Mouse (Mus musculus) embryonic facial prominence, embryonic 13.5 days (tissue): ENCODE measurements at regions not wholly inside any gene's neighbourhood (a gene's known extent, or its start where the extent isn't known, plus 50 kb on each side); places are given as distances from the start of the nearest gene placed in this dataset.
"Not testable (repeated sequence)": the region's sequence is repeated elsewhere in the genome, so short reads cannot be mapped to it uniquely, and the experiment has no call there.

Experiments
- ATAC-seq: fragments of 200-750 bp; cut with Nextera tagmentation; 2 replicates; pipeline ENCODE4 v1.8.0; 2017; ENCODE audit warnings: low read depth; ENCODE audit not compliant: insufficient number of reproducible peaks, insufficient read depth, low FRiP score, low TSS enrichment
- H3K27ac ChIP-seq: fragments of 300-500 bp; sonication (generic); 2 replicates; pipeline ENCODE4 v1.5.1; 2015; ENCODE audit warnings: moderate library complexity, mild to moderate bottlenecking, inconsistent platforms
- H3K27me3 ChIP-seq: fragments of 300-500 bp; sonication (generic); 2 replicates; pipeline ENCODE4 v1.6.1; 2015; ENCODE audit warnings: mild to moderate bottlenecking, inconsistent platforms
- H3K36me3 ChIP-seq: fragments of 300-500 bp; sonication (generic); 2 replicates; pipeline ENCODE4 v1.6.1; 2015; ENCODE audit warnings: mild to moderate bottlenecking, inconsistent platforms
- H3K4me1 ChIP-seq: fragments of 300-500 bp; sonication (generic); 2 replicates; pipeline ENCODE4 v1.6.1; 2015; ENCODE audit warnings: inconsistent platforms
- H3K4me2 ChIP-seq: fragments of 300-500 bp; sonication (generic); 2 replicates; pipeline ENCODE4 v1.6.1; 2015; ENCODE audit warnings: moderate library complexity, mild to moderate bottlenecking, inconsistent platforms
- H3K4me3 ChIP-seq: fragments of 300-500 bp; sonication (generic); 2 replicates; pipeline ENCODE4 v1.5.1; 2015; ENCODE audit warnings: mild to moderate bottlenecking, inconsistent platforms
- H3K9ac ChIP-seq: fragments of 300-500 bp; sonication (generic); 2 replicates; pipeline ENCODE4 v1.6.1; 2015; ENCODE audit warnings: mild to moderate bottlenecking, inconsistent platforms
- H3K9me3 ChIP-seq: fragments of 300-500 bp; sonication (generic); 2 replicates; pipeline ENCODE4 v1.6.1; 2016; ENCODE audit warnings: inconsistent platforms
- WGBS: fragments of 180-500 bp; shearing (Covaris S2); methylation state at CpG from one replicate; pipeline ENCODE4 v1.1.7; 2015; ENCODE audit warnings: mixed read lengths; 5-methylcytosine and 5-hydroxymethylcytosine counted together

DNA sequence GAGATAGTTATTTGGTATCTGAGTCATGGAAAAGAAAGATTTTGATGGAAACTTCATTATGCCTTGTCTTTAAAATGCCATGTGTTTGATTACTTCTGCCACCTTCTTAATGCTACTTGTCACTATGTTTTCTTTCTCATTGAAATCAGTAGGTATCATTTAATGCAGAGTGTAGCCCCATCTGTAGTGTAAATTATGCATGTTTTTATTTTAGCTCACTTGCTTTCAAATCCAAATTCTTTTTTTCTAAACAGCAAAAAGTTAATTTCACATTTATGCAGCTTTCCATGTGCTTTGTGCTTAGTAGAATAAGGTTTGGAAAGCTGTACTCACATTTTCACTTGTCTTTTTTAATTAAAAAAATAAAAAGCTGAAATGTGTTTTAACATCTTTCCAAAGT is 748.0 kb upstream of the Epha7 start:
- Histone ChIP-seq H3K27me3 (no peaks in the 10 kb centered on the region), H3K36me3 (no peaks in the 10 kb centered on the region), H3K27ac (no peak overlapping the region), H3K9me3 (no peaks in the 10 kb centered on the region), H3K9ac (no peak overlapping the region), H3K4me1 (no peaks in the 10 kb centered on the region), H3K4me2 (no peak overlapping the region), H3K4me3 (no peak overlapping the region)
- ATAC-seq: no peak

DNA sequence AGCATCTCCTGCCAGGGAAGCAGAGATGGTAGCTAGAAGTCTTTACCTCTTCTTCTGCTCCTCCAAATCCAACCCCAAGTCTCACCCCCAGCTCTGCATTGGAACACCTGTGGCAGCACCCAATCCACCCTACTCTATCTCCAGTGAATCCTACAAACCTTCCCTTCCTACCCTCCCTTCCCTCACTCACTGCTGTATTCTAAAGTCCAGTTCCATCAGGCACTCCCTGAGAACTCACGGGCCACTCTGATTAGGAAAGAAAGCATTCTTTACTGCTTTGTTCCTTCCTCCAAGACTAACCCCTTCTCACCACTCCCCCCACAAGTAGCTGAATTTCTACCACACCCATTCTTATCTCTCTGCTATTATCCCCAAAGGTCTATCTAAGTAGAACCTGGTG is 747.1 kb upstream of the Epha7 start:
- WGBS: 67% methylated on average over 1 of the region's 1 CpGs

DNA sequence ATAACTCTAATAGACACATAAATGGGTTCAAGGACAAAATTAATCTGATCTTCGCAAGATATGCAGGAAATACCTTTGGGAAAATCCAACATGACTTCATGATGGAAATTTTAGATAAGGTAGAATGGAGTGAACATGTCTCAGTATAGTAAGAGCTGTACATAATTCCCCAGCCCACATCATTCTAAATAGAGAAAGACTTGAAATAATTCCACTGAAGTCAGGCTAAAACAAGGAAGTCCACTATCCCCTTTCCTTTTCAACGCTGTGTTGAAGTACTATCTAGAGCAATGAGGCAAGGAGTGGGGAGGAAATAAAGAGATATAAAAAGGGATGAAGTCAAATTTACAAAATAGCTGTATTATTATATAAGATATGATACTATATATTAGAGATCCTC is 733.9 kb upstream of the Epha7 start:
- no peak overlapping the region for H3K4me3 ChIP-seq
- H3K4me1 ChIP-seq: no peaks in the 10 kb centered on the region
- H3K9me3 ChIP-seq: no peaks in the 10 kb centered on the region
- WGBS: 81% methylated on average over 2 of the region's 2 CpGs
- no peak for ATAC-seq
- no peak overlapping the region for H3K9ac ChIP-seq
- H3K27ac ChIP-seq: no peak overlapping the region
- H3K36me3 ChIP-seq: no peaks in the 10 kb centered on the region
- H3K27me3 ChIP-seq: no peaks in the 10 kb centered on the region
- H3K4me2 ChIP-seq: no peak overlapping the region

More for the DNA sequence above, 747.1 kb upstream of the Epha7 start:
- Histone ChIP-seq H3K9ac (no peak overlapping the region), H3K4me3 (no peak overlapping the region), H3K4me1 (no peaks in the 10 kb centered on the region), H3K4me2 (no peak overlapping the region), H3K36me3 (no peaks in the 10 kb centered on the region), H3K9me3 (no peaks in the 10 kb centered on the region), H3K27me3 (no peaks in the 10 kb centered on the region), H3K27ac (no peak overlapping the region)
- no peak for ATAC-seq

DNA sequence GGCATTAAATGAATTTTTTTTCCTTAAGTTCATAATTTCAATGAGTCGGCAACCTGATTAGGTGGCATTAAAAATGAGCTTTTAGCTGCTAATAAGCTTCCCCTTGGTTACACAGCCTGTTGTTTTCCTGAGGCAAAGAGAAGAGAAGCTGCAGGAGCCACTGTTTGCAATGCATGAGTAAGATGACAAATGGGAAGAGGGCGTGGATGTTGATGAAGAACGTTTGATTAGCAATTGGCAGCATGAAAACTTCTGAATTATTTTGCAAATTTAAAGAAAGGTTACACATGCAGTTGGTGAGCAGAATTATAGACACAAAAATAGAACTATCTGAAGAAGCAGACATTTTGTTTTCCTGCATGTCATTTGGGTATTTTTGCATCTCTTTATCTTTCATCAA is 720.1 kb upstream of the Epha7 start:
- no peak for ATAC-seq
- Histone ChIP-seq H3K9ac (no peak overlapping the region), H3K36me3 (no peaks in the 10 kb centered on the region), H3K27me3 (no peaks in the 10 kb centered on the region), H3K4me1 (no peaks in the 10 kb centered on the region), H3K27ac (no peak overlapping the region), H3K9me3 (no peaks in the 10 kb centered on the region), H3K4me2 (no peak overlapping the region), H3K4me3 (no peak overlapping the region)
- whole genome bisulfite sequencing: 70% methylated on average over 3 of the region's 3 CpGs

DNA sequence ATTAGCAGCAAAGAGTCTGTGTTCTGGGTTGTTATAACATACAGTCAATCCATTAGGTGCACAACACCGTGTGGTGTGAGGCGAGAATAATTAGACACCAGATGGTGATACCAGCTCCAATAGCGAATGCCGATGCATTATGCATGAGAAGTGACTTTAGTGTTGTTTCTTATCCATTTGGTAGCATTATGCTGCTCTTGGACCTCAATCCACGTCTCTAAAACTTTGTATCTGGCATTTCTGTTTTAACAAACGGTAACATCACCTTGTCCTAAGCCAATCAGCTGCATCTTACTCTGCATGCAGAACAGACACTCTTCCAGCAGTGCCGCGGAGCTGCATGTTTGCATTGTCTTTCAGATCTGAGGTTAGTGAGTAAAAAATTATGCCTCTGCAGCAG is 669.8 kb upstream of the Epha7 start:
- no peaks in the 10 kb centered on the region for H3K9me3 ChIP-seq
- no peaks in the 10 kb centered on the region for H3K4me1 ChIP-seq
- no peaks in the 10 kb centered on the region for H3K27me3 ChIP-seq
- H3K27ac ChIP-seq: no peak overlapping the region
- H3K9ac ChIP-seq: no peak overlapping the region
- 84% methylated on average over 8 of the region's 8 CpGs for WGBS
- no peaks in the 10 kb centered on the region for H3K36me3 ChIP-seq
- H3K4me3 ChIP-seq: no peak overlapping the region
- no peak for ATAC-seq
- H3K4me2 ChIP-seq: no peak overlapping the region

DNA sequence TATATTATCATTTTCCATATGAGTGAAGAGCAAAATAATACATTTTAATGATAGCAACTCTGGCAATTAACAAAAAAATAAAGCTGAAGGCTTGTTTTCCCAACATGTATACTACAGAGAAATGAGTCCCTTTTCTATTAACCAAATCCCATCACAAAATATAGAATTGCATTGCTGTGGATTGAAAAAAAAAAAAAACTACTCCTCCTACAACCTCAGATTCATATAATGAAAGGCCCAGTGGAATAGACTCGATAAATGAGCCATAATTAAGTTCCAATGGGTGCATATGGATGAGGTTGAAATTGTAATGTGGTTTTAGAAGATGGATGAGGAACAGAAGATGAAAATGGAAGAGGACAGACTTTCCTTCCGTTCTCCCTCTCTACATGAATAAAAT is 657.8 kb upstream of the Epha7 start:
- no peaks in the 10 kb centered on the region for H3K9me3 ChIP-seq
- no peak overlapping the region for H3K4me2 ChIP-seq
- ATAC-seq: no peak
- 78% methylated on average over 2 of the region's 2 CpGs for WGBS
- no peaks in the 10 kb centered on the region for H3K36me3 ChIP-seq
- H3K27me3 ChIP-seq: no peaks in the 10 kb centered on the region
- H3K27ac ChIP-seq: no peak overlapping the region
- no peak overlapping the region for H3K9ac ChIP-seq
- H3K4me1 ChIP-seq: no peaks in the 10 kb centered on the region
- H3K4me3 ChIP-seq: no peak overlapping the region

DNA sequence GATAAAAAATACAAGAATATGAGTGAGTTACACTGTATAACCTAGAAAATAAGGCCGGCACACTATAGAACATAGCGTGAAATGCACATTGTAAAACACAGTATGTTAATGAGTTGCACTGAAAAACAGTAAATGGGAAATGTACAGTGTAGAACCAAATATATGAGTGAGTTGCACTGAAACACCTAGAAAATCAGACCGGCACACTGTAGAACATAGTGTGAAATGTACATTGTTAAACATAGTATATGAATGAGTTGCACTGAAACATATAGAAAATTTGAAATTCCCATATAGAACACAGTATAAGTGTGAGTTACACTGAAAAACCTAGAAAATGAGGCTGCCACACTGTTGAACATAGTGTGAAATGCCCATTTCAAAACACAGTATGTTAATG is 636.2 kb upstream of the Epha7 start:
- H3K27ac ChIP-seq: no peak overlapping the region
- H3K27me3 ChIP-seq: no peaks in the 10 kb centered on the region
- H3K9me3 ChIP-seq: no peaks in the 10 kb centered on the region
- no peak overlapping the region for H3K9ac ChIP-seq
- H3K4me3 ChIP-seq: no peak overlapping the region
- no peaks in the 10 kb centered on the region for H3K36me3 ChIP-seq
- H3K4me2 ChIP-seq: no peak overlapping the region
- 67% methylated on average over 3 of the region's 3 CpGs for WGBS
- H3K4me1 ChIP-seq: no peaks in the 10 kb centered on the region
- peak; percentile 100 for ATAC-seq

DNA sequence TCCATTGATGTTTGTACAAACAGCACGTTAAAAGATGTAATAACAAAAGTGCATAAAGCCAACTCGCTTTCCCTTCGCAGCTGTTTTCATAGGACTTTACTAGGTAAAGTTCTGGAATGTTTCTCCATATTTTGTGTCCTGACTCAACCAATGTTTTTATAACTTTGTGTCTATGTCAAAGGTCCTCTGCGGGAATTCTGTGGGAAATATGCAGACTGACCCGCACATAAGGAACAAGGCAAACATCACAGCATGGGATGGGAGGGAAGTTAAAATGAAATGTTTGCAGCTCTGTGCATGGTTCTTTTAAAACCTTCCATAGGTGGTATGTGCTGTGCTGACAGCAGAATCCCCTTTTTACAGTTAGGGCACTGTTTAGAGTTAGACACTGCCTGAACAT is 622.1 kb upstream of the Epha7 start:
- no peak overlapping the region for H3K4me3 ChIP-seq
- 0 out of 2 replicates have a peak, but pooled peaks cover 2% of the 10 kb centered on the region for H3K4me1 ChIP-seq
- no peaks in the 10 kb centered on the region for H3K27me3 ChIP-seq
- no peak overlapping the region for H3K9ac ChIP-seq
- 77% methylated on average over 5 of the region's 5 CpGs for WGBS
- no peaks in the 10 kb centered on the region for H3K9me3 ChIP-seq
- no peak overlapping the region for H3K4me2 ChIP-seq
- ATAC-seq: no peak
- H3K36me3 ChIP-seq: no peaks in the 10 kb centered on the region
- no peak overlapping the region for H3K27ac ChIP-seq

DNA sequence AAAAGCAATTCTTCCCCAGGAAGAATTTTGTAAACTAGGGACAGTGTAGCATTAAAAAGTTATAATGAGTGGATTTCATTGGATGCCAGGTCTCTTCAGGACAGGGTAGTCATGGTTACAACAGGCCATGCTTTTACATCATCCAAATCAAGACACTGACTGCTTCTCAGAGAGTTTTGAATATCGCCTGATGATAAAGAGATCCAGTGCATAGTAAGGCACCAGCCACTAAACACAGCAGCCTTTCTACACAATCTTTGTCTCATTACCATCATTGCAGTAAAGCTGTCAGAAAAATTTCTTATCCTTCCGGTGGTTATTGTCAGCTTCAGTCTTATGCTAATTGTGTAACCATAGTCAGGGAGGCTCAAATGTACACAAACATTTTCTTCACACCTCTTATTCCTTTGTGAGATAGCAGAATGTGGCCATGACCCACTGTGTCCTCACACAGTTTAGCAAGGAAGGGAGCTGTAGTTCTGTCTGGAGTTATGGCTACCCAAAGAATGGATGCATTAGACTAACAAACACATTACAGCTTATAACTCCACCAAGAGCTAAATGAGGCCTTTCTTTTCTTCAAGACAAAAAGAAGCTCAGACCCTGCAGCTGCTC is 585.2 kb upstream of the Epha7 start:
- no peaks in the 10 kb centered on the region for H3K4me1 ChIP-seq
- H3K9ac ChIP-seq: no peak overlapping the region
- no peaks in the 10 kb centered on the region for H3K27me3 ChIP-seq
- no peak for ATAC-seq
- H3K9me3 ChIP-seq: no peaks in the 10 kb centered on the region
- H3K4me2 ChIP-seq: no peak overlapping the region
- H3K4me3 ChIP-seq: no peak overlapping the region
- H3K36me3 ChIP-seq: no peaks in the 10 kb centered on the region
- WGBS: 76% methylated on average over 2 of the region's 2 CpGs
- H3K27ac ChIP-seq: no peak overlapping the region

DNA sequence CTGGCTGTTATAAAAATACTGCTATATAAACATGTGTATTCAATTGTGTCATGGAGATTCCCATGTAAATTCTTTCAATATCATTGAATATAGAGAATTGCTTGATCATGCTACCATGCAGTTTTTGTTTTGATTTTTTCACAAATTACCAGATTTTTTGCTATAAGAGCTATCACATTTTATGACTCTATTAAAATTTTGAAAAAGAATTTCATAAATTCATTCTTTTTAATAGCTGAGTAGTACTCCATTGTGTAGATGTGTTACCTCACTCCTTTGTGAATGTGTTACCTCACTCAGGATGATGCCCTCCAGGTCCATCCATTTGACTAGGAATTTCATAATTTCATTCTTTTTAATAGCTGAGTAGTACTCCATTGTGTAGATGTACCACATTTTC is 577.4 kb upstream of the Epha7 start:
- not testable (repeated sequence) for H3K27ac ChIP-seq, H3K4me1 ChIP-seq, H3K27me3 ChIP-seq, H3K9ac ChIP-seq, H3K4me2 ChIP-seq, H3K4me3 ChIP-seq, H3K9me3 ChIP-seq, ATAC-seq, H3K36me3 ChIP-seq

DNA sequence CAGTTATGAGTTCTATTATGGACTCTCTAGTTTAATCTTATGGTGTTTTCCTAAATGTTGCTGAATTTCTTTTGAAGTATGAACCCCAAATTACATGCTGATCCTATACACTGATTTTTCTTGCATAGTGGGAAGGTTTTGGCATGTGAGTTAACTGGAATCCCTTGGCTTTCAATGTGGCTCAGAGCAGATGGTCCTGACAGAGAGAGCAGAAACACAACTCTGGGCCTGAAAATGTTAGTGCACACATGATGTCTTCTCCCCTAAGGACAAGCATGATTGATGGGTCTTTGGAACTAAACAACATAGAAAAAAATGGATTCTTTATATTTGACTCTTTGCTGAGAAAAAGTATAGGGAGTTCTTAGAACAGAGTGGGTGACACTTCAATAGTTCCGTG is 570.7 kb upstream of the Epha7 start:
- H3K27me3 ChIP-seq: no peaks in the 10 kb centered on the region
- no peak overlapping the region for H3K4me3 ChIP-seq
- 88% methylated on average over 1 of the region's 1 CpGs for WGBS
- H3K4me2 ChIP-seq: no peak overlapping the region
- H3K9me3 ChIP-seq: no peaks in the 10 kb centered on the region
- no peaks in the 10 kb centered on the region for H3K4me1 ChIP-seq
- no peaks in the 10 kb centered on the region for H3K36me3 ChIP-seq
- ATAC-seq: no peak
- no peak overlapping the region for H3K27ac ChIP-seq
- no peak overlapping the region for H3K9ac ChIP-seq
